In the genomic region with DNA sequence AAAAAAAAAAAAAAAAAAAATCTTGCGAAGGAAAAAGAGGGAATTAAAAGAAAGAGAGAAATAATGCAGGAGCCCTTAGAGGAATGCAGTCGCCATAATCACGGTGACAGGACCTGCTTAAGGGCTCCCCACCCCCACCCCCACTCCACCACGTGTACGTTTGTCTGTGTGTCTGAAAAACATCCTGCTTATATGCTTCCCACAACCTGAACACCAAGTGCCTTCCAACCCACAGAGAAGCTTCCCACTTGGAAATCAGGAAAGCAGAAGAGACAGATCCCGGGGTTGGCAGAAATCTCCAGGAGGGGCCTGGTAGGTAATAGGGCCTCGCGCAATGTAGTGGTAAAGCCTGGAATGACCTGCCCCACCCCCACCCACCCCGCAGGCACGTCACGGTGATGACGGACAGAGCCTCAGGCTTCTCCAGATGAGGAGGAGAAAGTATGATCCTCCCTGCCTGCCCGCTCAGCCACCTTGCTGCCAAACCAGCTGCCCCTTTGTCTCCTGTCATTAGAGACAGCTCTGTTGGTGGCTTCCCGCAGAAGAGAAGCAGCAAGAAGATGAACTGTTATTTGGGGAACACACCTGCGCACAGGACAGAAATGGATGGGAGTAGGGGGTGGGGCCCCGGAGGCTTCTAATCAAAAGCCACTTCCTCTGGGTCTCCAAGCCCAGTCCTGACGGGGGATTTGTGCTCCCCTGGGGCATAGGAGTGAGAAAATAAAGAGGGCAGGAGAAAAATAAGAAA, we compare ENCODE assay signal across 11 mouse cellular contexts. TPM values are rescaled to one million over a fixed set of nuclear protein-coding genes. Genes with fewer than 3 reads are reported as not detected.
A peak's percentile ranks its signal among the peaks of the same experiment; 100 is the strongest.
DNase-seq lines count a peak whose midpoint lies in the region; ATAC-seq lines count a peak whose summit lies in the region.
"Had no signal": no experiment of that assay in that cellular context is flagged by ENCODE, and none has a peak within 500 bp of the region (broad histone marks: within the 10 kb centered on the region; RNA-seq: fewer than 3 reads in every experiment).

No protein-coding gene starts in this region.

- peaks cover 10% of the 10 kb centered on the region; the same call in 1 of the 2 replicates for H3K4me1 ChIP-seq in neural tube, embryonic 11.5 days (ENCODE audit: control insufficient read depth, insufficient read depth, low read length)
- peaks cover 15% of the 10 kb centered on the region for H3K4me1 ChIP-seq in forebrain, embryonic 12.5 days
- H3K4me1 ChIP-seq in liver, embryonic 12.5 days: peaks cover 52% of the 10 kb centered on the region

- no peaks in the 10 kb centered on the region for H3K9me3 ChIP-seq in neural tube, embryonic 11.5 days (ENCODE audit: control insufficient read depth, low read length)
- no peaks in the 10 kb centered on the region for H3K9me3 ChIP-seq in forebrain, embryonic 12.5 days
- no peaks in the 10 kb centered on the region for H3K9me3 ChIP-seq in liver, embryonic 12.5 days (replicated peaks)

- no peak overlapping the region for H3K4me3 ChIP-seq in neural tube, embryonic 11.5 days (ENCODE audit: low read depth, low read length)
- no peak overlapping the region for H3K4me3 ChIP-seq in forebrain, embryonic 12.5 days (replicated peaks)
- no peak overlapping the region for H3K4me3 ChIP-seq in liver, embryonic 12.5 days

- no peak overlapping the region for H3K27ac ChIP-seq in neural tube, embryonic 11.5 days (ENCODE audit: low read depth, low read length)
- no peak overlapping the region for H3K27ac ChIP-seq in forebrain, embryonic 12.5 days
- no peak overlapping the region for H3K27ac ChIP-seq in liver, embryonic 12.5 days

- DNase-seq in neural tube, embryonic 11.5 days (ENCODE audit: low spot score): peak; percentile 24
- no peak for DNase-seq in neural tube, embryonic 10.5 days (ENCODE audit: extremely low spot score, low spot score)
- peak; percentile 76 to 86 for DNase-seq in thymus, postnatal 36 days
- no peak for DNase-seq in ovary, postnatal 36 days (ENCODE audit: low spot score)
- DNase-seq in gastrocnemius, postnatal 4 days (ENCODE audit: low spot score in 2 of 2): no peak
- no peak for DNase-seq in cerebellum, adult 9-10 months
- DNase-seq: cerebellum, adult 18-20 months had no signal

- WGBS in neural tube, embryonic 11.5 days: 8% methylated on average over 17 of the region's 17 CpGs
- 7% methylated on average over 16 of the region's 17 CpGs for WGBS in forebrain, embryonic 12.5 days
- 6% methylated on average over 16 of the region's 17 CpGs for WGBS in liver, embryonic 12.5 days (ENCODE audit: insufficient replicate concordance)

- ATAC-seq in neural tube, embryonic 11.5 days (ENCODE audit: insufficient read depth, low FRiP score, low TSS enrichment): no peak
- no peak for ATAC-seq in forebrain, embryonic 12.5 days (ENCODE audit: low FRiP score)
- peak; percentile 60; the same call in 1 of the 2 replicates for ATAC-seq in liver, embryonic 12.5 days
- ATAC-seq: Patski had no signal

- H3K9ac ChIP-seq in neural tube, embryonic 11.5 days (ENCODE audit: low read length): no peak overlapping the region; the same call in 1 of the 2 replicates
- no peak overlapping the region for H3K9ac ChIP-seq in forebrain, embryonic 12.5 days
- H3K9ac ChIP-seq in liver, embryonic 12.5 days: no peak overlapping the region

- H3K4me2 ChIP-seq in neural tube, embryonic 11.5 days (ENCODE audit: low read depth): no peak overlapping the region
- peak overlapping the region; percentile 36 for H3K4me2 ChIP-seq in forebrain, embryonic 12.5 days
- H3K4me2 ChIP-seq in liver, embryonic 12.5 days: peak overlapping the region; percentile 28

- H3K27me3 ChIP-seq in neural tube, embryonic 11.5 days (ENCODE audit: control insufficient read depth, insufficient read depth, low read length): no peaks in the 10 kb centered on the region
- peaks cover 21% of the 10 kb centered on the region for H3K27me3 ChIP-seq in forebrain, embryonic 12.5 days
- peaks cover 44% of the 10 kb centered on the region for H3K27me3 ChIP-seq in liver, embryonic 12.5 days (replicated peaks)

- no peaks in the 10 kb centered on the region for H3K36me3 ChIP-seq in neural tube, embryonic 11.5 days (ENCODE audit: control insufficient read depth, insufficient read depth, low read length)
- H3K36me3 ChIP-seq in forebrain, embryonic 12.5 days (replicated peaks): no peaks in the 10 kb centered on the region
- H3K36me3 ChIP-seq in liver, embryonic 12.5 days: no peaks in the 10 kb centered on the region

RNA-seq across cellular contexts. Expression of a gene that starts 43.4 kb away (rescaled TPM):
- 3.9 and 4.3 TPM in 2 replicates for polyA plus RNA-seq in neural tube, embryonic 11.5 days (2014; fragmentation: Nextera tagmentation; extraction: Ambion mirVana)
- 1.8 and 2.8 TPM in 2 replicates for polyA plus RNA-seq in forebrain, embryonic 12.5 days (2016; fragmentation: Nextera tagmentation; extraction: Ambion mirVana)
- 28.9 and 29.0 TPM in 2 replicates for polyA plus RNA-seq in liver, embryonic 12.5 days (2016; fragmentation: Nextera tagmentation; extraction: Ambion mirVana)
- total RNA-seq in gastrocnemius, postnatal 4 days (2021): under 1 TPM; 0.32 to 0.75 TPM
- polyA plus RNA-seq: Patski had no signal

RNA-seq across cellular contexts. Expression of a gene that starts 50.9 kb away (rescaled TPM):
- polyA plus RNA-seq in neural tube, embryonic 11.5 days (2014; fragmentation: Nextera tagmentation; extraction: Ambion mirVana): not detected in 2 replicates
- not detected in 2 replicates for polyA plus RNA-seq in forebrain, embryonic 12.5 days (2016; fragmentation: Nextera tagmentation; extraction: Ambion mirVana)
- polyA plus RNA-seq in liver, embryonic 12.5 days (2016; fragmentation: Nextera tagmentation; extraction: Ambion mirVana): not detected in 2 replicates
- total RNA-seq in gastrocnemius, postnatal 4 days (2021): not detected
- total RNA-seq: left cerebral cortex, postnatal 25 days had no signal
- polyA plus RNA-seq: Patski had no signal

RNA-seq across cellular contexts. Expression of a gene that starts 55.8 kb away (rescaled TPM):
- 0.28 and 0.44 TPM in 2 replicates for polyA plus RNA-seq in neural tube, embryonic 11.5 days (2014; fragmentation: Nextera tagmentation; extraction: Ambion mirVana)
- polyA plus RNA-seq in forebrain, embryonic 12.5 days (2016; fragmentation: Nextera tagmentation; extraction: Ambion mirVana): 0.47 and 0.54 TPM in 2 replicates
- polyA plus RNA-seq in liver, embryonic 12.5 days (2016; fragmentation: Nextera tagmentation; extraction: Ambion mirVana): 0.41 and 0.42 TPM in 2 replicates
- total RNA-seq in gastrocnemius, postnatal 4 days (2021): under 1 TPM; 0.70 to 0.93 TPM
- polyA plus RNA-seq: Patski had no signal

Comparison
In these comparisons a context has a peak if more than half of its experiments do, and no peak if none do; other contexts are left out.
1. DNase-seq: peak in neural tube, embryonic 11.5 days (single experiment) and thymus, postnatal 36 days (2 of 2); none in neural tube, embryonic 10.5 days (single experiment), ovary, postnatal 36 days (single experiment), gastrocnemius, postnatal 4 days (0 of 2) and cerebellum, adult 9-10 months (single experiment).